Mouse (Mus musculus) CH12.LX (cell line): Measurements from ENCODE around the gene Macf1. TPM values are rescaled to one million over a fixed set of nuclear protein-coding genes. Genes with fewer than 3 reads are reported as not detected.

Experiments
- DNase-seq: peaks from one replicate; pipeline ENCODE4 v3.0.0-alpha.2; 2013; ENCODE audit errors: extremely low read depth
- H3K27ac ChIP-seq: 2 replicates; pipeline ENCODE4 v1.5.1; 2012; ENCODE audit warnings: low read depth, mild to moderate bottlenecking, control low read depth, moderate library complexity; ENCODE audit not compliant: insufficient read depth
- H3K27me3 ChIP-seq: replicated peaks from 2 replicates; pipeline ENCODE3; 2012; ENCODE audit warnings: inconsistent platforms
- H3K36me3 ChIP-seq, 2 experiments: replicated peaks in 1 of 2; 2 replicates each; pipeline versions ENCODE3 to v1.6.1; 2012; ENCODE audit warnings: inconsistent platforms in 1 of 2, low read length in 1 of 2, mild to moderate bottlenecking in 1 of 2, mixed read lengths in 1 of 2, moderate library complexity in 1 of 2; ENCODE audit not compliant: control insufficient read depth in 1 of 2, insufficient read depth in 1 of 2
- H3K4me1 ChIP-seq, 2 experiments: 2 replicates each; pipeline ENCODE4 v1.6.1; 2012; ENCODE audit warnings: inconsistent platforms in 1 of 2, moderate library complexity in 1 of 2; ENCODE audit not compliant: insufficient read depth in 2 of 2, control insufficient read depth in 1 of 2
- H3K4me2 ChIP-seq: 2 replicates; pipeline ENCODE4 v1.6.1; 2012; ENCODE audit warnings: low read depth, mild to moderate bottlenecking, control low read depth; ENCODE audit not compliant: poor library complexity, insufficient read depth, severe bottlenecking
- H3K4me3 ChIP-seq, 3 experiments: fragments of 150-350 bp in 1 of 3; sonication (generic) in 1 of 3; replicated peaks in 1 of 3; 2 replicates each; pipeline versions ENCODE3 to v1.5.1; 2011 to 2012; ENCODE audit warnings: low read depth in 2 of 3, low read length in 2 of 3, mild to moderate bottlenecking in 2 of 3, moderate library complexity in 2 of 3, control low read depth in 1 of 3, improper control_type of control experiment in 1 of 3, inconsistent platforms in 1 of 3, mixed read lengths in 1 of 3; ENCODE audit not compliant: poor library complexity in 1 of 3
- H3K79me2 ChIP-seq: replicated peaks from 2 replicates; pipeline ENCODE4 v1.6.1; 2012; ENCODE audit warnings: mild to moderate bottlenecking, moderate library complexity; ENCODE audit not compliant: control insufficient read depth, poor library complexity, insufficient read depth, severe bottlenecking; ENCODE audit errors: extremely low read depth
- H3K9ac ChIP-seq: 2 replicates; pipeline ENCODE4 v1.6.1; 2012; ENCODE audit warnings: low read depth, mild to moderate bottlenecking, control low read depth, moderate library complexity; ENCODE audit not compliant: insufficient read depth
- H3K9me3 ChIP-seq: replicated peaks from 2 replicates; pipeline ENCODE3; 2012; ENCODE audit warnings: low read length, inconsistent platforms, mixed read lengths
- BHLHE40 ChIP-seq: IDR thresholded peaks from 2 replicates; pipeline ENCODE4 v1.6.1; 2011; ENCODE audit warnings: mild to moderate bottlenecking, low read depth, low read length, improper control_type of control experiment
- CHD1 ChIP-seq: IDR thresholded peaks from 2 replicates; pipeline ENCODE4 v1.6.1; 2012; ENCODE audit warnings: low read depth, low read length, improper control_type of control experiment, inconsistent platforms
- CTCF ChIP-seq, 2 experiments: IDR thresholded peaks in 1 of 2; conservative IDR thresholded peaks in 1 of 2; 2 replicates each; pipeline ENCODE4 v1.5.1; 2011 to 2012; ENCODE audit warnings: low read depth in 2 of 2, low read length in 2 of 2, improper control_type of control experiment in 1 of 2, inconsistent platforms in 1 of 2, mild to moderate bottlenecking in 1 of 2, moderate library complexity in 1 of 2
- E2F4 ChIP-seq: IDR thresholded peaks from 2 replicates; pipeline ENCODE4 v1.6.1; 2011; ENCODE audit warnings: low read depth, low read length, improper control_type of control experiment; ENCODE audit not compliant: insufficient replicate concordance
- ELF1 ChIP-seq: IDR thresholded peaks from 2 replicates; pipeline ENCODE4 v1.6.1; 2014; ENCODE audit warnings: low read depth, mild to moderate bottlenecking, inconsistent platforms, low read length, improper control_type of control experiment
- EP300 ChIP-seq: IDR thresholded peaks from 2 replicates; pipeline ENCODE4 v1.6.1; 2011; ENCODE audit warnings: low read length, improper control_type of control experiment
- HCFC1 ChIP-seq: IDR thresholded peaks from 2 replicates; pipeline ENCODE4 v1.6.1; 2012; ENCODE audit warnings: low read depth, mild to moderate bottlenecking, inconsistent platforms, low read length, improper control_type of control experiment
- MAX ChIP-seq: IDR thresholded peaks from 2 replicates; pipeline ENCODE4 v1.6.1; 2011; ENCODE audit warnings: low read length, improper control_type of control experiment
- MEF2A ChIP-seq: IDR thresholded peaks from 2 replicates; pipeline ENCODE4 v1.6.1; 2014; ENCODE audit warnings: low read depth, mild to moderate bottlenecking, inconsistent platforms, low read length, improper control_type of control experiment, borderline replicate concordance
- MXI1 ChIP-seq: IDR thresholded peaks from 2 replicates; pipeline ENCODE4 v1.6.1; 2011; ENCODE audit warnings: mild to moderate bottlenecking, low read depth, low read length, improper control_type of control experiment
- NELFE ChIP-seq: IDR thresholded peaks from 2 replicates; pipeline ENCODE4 v1.6.1; 2011; ENCODE audit warnings: low read depth, low read length, improper control_type of control experiment
- POLR2A ChIP-seq: IDR thresholded peaks from 2 replicates; pipeline ENCODE4 v1.6.1; 2011; ENCODE audit warnings: low read depth, mild to moderate bottlenecking, improper control_type of control experiment, low read length
- RAD21 ChIP-seq: IDR thresholded peaks from 2 replicates; pipeline ENCODE4 v1.6.1; 2011; ENCODE audit warnings: low read depth, mild to moderate bottlenecking, low read length, improper control_type of control experiment, moderate library complexity
- RCOR1 ChIP-seq: conservative IDR thresholded peaks from 2 replicates; pipeline ENCODE4 v1.6.1; 2012; ENCODE audit warnings: low read depth, mild to moderate bottlenecking, inconsistent platforms, low read length, improper control_type of control experiment
- SMC3 ChIP-seq: IDR thresholded peaks from 2 replicates; pipeline ENCODE4 v1.6.1; 2011; ENCODE audit warnings: low read depth, low read length, improper control_type of control experiment
- TCF12 ChIP-seq: IDR thresholded peaks from 2 replicates; pipeline ENCODE4 v1.6.1; 2014; ENCODE audit warnings: low read depth, mild to moderate bottlenecking, inconsistent platforms, low read length, improper control_type of control experiment
- USF1 ChIP-seq: IDR thresholded peaks from 2 replicates; pipeline ENCODE4 v1.6.1; 2014; ENCODE audit warnings: low read depth, mild to moderate bottlenecking, inconsistent platforms, low read length, improper control_type of control experiment
- dilution Hi-C: fragments of 300-500 bp; cut with MboI; formaldehyde crosslinking; loops from 2 replicates; pipeline ENCODE4 v1.14.3; 2020; ENCODE audit warnings: low sequenced_read_pairs; ENCODE audit not compliant: extremely low pct_unique_long_range_greater_than_20kb, extremely low pct_ligation_motif_present
- in situ Hi-C: fragments of 300-500 bp; cut with MboI; formaldehyde crosslinking; loops from 3 replicates; pipeline ENCODE4 v1.14.3; 2019; ENCODE audit warnings: low sequenced_read_pairs, low pct_ligation_motif_present, low pct_unique_long_range_greater_than_20kb, mixed read lengths
- polyA plus RNA-seq: library from polyadenylated mRNA; unstranded; fragments of >175 nt; gene quantifications from 2 replicates; pipeline ENCODE4 v1.2.1, GENCODE M21; 2012; ENCODE audit warnings: low read depth; ENCODE audit not compliant: insufficient read length
- total RNA-seq, 2 experiments: library from RNA; depleted of rRNA; stranded (reverse); fragments of 300-350 nt in 1 of 2; fragments of >200 nt in 1 of 2; gene quantifications; 2 replicates each; pipeline ENCODE4 v1.2.3; 2012 to 2014

The Macf1 gene
- total and polyA plus RNA-seq, 3 experiments = 63.3 to 93.3 (median 77.8) TPM

DNA sequence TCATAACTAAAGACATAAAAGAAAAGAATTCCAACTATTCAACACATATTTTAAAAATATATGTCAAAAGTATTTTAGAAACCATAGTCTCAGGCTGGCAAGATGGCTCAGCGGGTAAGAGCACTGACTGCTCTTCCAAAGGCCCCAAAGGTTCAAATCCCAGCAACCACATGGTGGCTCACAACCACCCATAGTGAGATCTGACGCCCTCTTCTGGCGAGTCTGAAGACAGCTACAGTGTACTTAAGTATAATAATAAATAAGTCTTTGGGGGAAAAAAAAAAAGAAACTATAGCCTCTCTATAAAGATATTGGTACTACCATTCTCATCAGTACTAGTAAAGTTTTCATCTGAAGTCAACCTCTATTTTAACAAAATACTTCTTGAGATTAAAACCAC is 152.2 kb downstream of the Macf1 start:
- H3K4me2 ChIP-seq = no peak overlapping the region
- in situ Hi-C loops (no loop called here), dilution Hi-C loops (no loop called here)
- H3K4me3 ChIP-seq = no peak overlapping the region
- peaks cover 0 to 12% of the 10 kb centered on the region in 2 experiments; a peak in 2 of 4 replicates for H3K4me1 ChIP-seq
- H3K36me3 ChIP-seq = peaks cover 8 to 71% of the 10 kb centered on the region in 2 experiments
- no peaks in the 10 kb centered on the region for H3K9me3 ChIP-seq
- H3K9ac ChIP-seq = no peak overlapping the region
- H3K27ac ChIP-seq = no peak overlapping the region
- H3K27me3 ChIP-seq = no peaks in the 10 kb centered on the region
- TF ChIP-seq POLR2A (no peak), MAX (no peak), USF1 (no peak), NELFE (no peak), MEF2A (no peak), EP300 (no peak), HCFC1 (no peak), TCF12 (no peak), CTCF (conservative IDR thresholded peaks at IDR 0.05 in 1 of 2, IDR thresholded peaks at IDR 0.05 in 1 of 2; ENCODE audit: low read depth in 2 of 2, low read length in 2 of 2) (peak in 1 of 2 experiments; percentile 44; a peak in 2 of 4 replicates)
- DNase-seq = no peak
- no peaks in the 10 kb centered on the region; the same call in 1 of the 2 replicates for H3K79me2 ChIP-seq

DNA sequence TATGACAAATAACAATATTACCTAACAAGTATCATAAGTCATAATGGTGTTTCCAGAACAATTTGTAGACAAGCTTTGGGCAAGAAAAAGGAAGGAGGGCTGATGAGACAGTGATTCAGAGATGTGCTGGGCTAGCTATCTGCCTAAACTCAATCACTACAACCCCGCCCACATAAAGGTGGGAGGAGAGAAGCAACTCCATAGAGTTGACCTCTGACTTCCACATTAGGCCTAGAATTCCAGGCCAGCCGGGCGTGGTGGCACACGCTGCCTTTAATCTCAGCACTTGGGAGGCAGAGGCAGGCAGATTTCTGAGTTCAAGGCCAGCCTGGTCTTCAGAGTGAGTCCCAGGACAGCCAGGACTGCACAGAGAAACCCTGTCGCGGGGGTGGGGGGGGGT is 153.2 kb downstream of the Macf1 start:
- Histone ChIP-seq H3K36me3 (peaks cover 17 to 72% of the 10 kb centered on the region in 2 experiments), H3K4me1 (peaks cover 0 to 12% of the 10 kb centered on the region in 2 experiments; a peak in 2 of 4 replicates), H3K9me3 (no peaks in the 10 kb centered on the region), H3K79me2 (no peaks in the 10 kb centered on the region; the same call in 1 of the 2 replicates), H3K27ac (no peak overlapping the region), H3K4me3 (no peak overlapping the region), H3K9ac (no peak overlapping the region), H3K4me2 (no peak overlapping the region), H3K27me3 (no peaks in the 10 kb centered on the region)
- in situ Hi-C loops = no loop called here
- DNase-seq = no peak
- dilution Hi-C loops = no loop called here
- TF ChIP-seq E2F4 (no peak), RAD21 (no peak), RCOR1 (no peak), TCF12 (no peak), NELFE (no peak), BHLHE40 (no peak), MXI1 (no peak)

DNA sequence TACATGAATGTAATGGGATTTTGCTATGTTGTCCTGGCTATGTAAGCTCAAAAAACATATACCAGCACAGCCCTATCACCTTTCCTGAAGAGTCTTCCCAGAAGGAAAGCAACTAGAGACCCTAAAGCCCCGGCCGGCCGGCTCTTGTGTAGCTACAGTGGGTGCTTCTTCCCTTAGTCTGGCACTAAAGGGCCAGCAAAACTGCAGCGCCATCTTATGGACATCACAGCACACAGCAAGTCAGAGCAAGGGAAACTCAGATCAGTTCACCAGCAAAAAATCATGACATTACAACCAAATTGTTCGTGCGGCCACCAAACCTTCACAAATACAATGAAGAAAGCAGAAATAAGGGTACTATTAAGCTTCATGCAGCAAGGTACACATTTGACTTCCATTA is 154.9 kb downstream of the Macf1 start:
- peak; percentile 45 for DNase-seq
- TF ChIP-seq CHD1 (no peak), NELFE (no peak), RAD21 (peak; percentile 33), SMC3 (0 out of 2 replicates have a peak, but pooled peaks have one; percentile 8), POLR2A (no peak), MAX (no peak), CTCF (conservative IDR thresholded peaks at IDR 0.05 in 1 of 2, IDR thresholded peaks at IDR 0.05 in 1 of 2; ENCODE audit: low read depth in 2 of 2, low read length in 2 of 2) (peak; percentile 22 to 62; a peak in 2 of 4 replicates), ELF1 (no peak)
- H3K27ac ChIP-seq = no peak overlapping the region
- no peak overlapping the region for H3K4me2 ChIP-seq
- no peaks in the 10 kb centered on the region for H3K9me3 ChIP-seq
- H3K36me3 ChIP-seq = peaks cover 13 to 71% of the 10 kb centered on the region in 2 experiments
- no peak overlapping the region for H3K9ac ChIP-seq
- H3K4me1 ChIP-seq = peaks cover 0 to 12% of the 10 kb centered on the region in 2 experiments; a peak in 2 of 4 replicates
- H3K27me3 ChIP-seq = no peaks in the 10 kb centered on the region
- dilution Hi-C loops = no loop called here
- H3K4me3 ChIP-seq = no peak overlapping the region
- H3K79me2 ChIP-seq = no peaks in the 10 kb centered on the region
- in situ Hi-C loops = no loop called here
